Mouse (Mus musculus) liver, embryonic 11.5 days (tissue): Measurements from ENCODE around the gene Lims1. TPM values are rescaled to one million over a fixed set of nuclear protein-coding genes. Genes with fewer than 3 reads are reported as not detected.
A peak's percentile ranks its signal among the peaks of the same experiment; 100 is the strongest.

ENCODE experiments used
- ATAC-seq: fragments of 200-750 bp; cut with Nextera tagmentation; replicated peaks from 2 replicates; pipeline ENCODE4 v1.8.0; 2017; ENCODE audit warnings: moderate number of reproducible peaks, mild to moderate bottlenecking, moderate TSS enrichment, moderate library complexity; ENCODE audit not compliant: low FRiP score
- DNase-seq: peaks from one replicate; pipeline ENCODE4 v3.0.0-alpha.2; 2017; ENCODE audit warnings: low spot score
- H3K27ac ChIP-seq: fragments of 300-500 bp; sonication (generic); 2 replicates; pipeline ENCODE4 v1.5.1; 2014; ENCODE audit warnings: mild to moderate bottlenecking, low read depth, low read length, control low read depth
- H3K27me3 ChIP-seq: fragments of 300-500 bp; sonication (generic); replicated peaks from 2 replicates; pipeline ENCODE4 v1.6.1; 2014; ENCODE audit warnings: low read length, mixed read lengths; ENCODE audit not compliant: control insufficient read depth, insufficient read depth
- H3K36me3 ChIP-seq: fragments of 300-500 bp; sonication (generic); 2 replicates; pipeline ENCODE4 v1.6.1; 2014; ENCODE audit warnings: mild to moderate bottlenecking, low read length, moderate library complexity, mixed read lengths; ENCODE audit not compliant: control insufficient read depth, insufficient read depth
- H3K4me1 ChIP-seq: fragments of 300-500 bp; sonication (generic); replicated peaks from 2 replicates; pipeline ENCODE4 v1.6.1; 2014; ENCODE audit warnings: low read length, mixed read lengths; ENCODE audit not compliant: control insufficient read depth, insufficient read depth
- H3K4me2 ChIP-seq: fragments of 300-500 bp; sonication (generic); 2 replicates; pipeline ENCODE4 v1.6.1; 2014; ENCODE audit warnings: mild to moderate bottlenecking, control low read depth, moderate library complexity
- H3K4me3 ChIP-seq: fragments of 300-500 bp; sonication (generic); 2 replicates; pipeline ENCODE4 v1.5.1; 2014; ENCODE audit warnings: low read depth, low read length, control low read depth
- H3K9ac ChIP-seq: fragments of 300-500 bp; sonication (generic); 2 replicates; pipeline ENCODE4 v1.6.1; 2014; ENCODE audit warnings: low read depth, low read length, control low read depth
- H3K9me3 ChIP-seq: fragments of 300-500 bp; sonication (generic); 2 replicates; pipeline ENCODE4 v1.6.1; 2016; ENCODE audit warnings: low read length, inconsistent platforms, mixed read lengths; ENCODE audit not compliant: control insufficient read depth
- WGBS: fragments of 180-500 bp; shearing (Covaris S2); extraction: QIAGEN DNeasy Blood & Tissue Kit; methylation state at CpG from one replicate; pipeline ENCODE4 v1.1.7; 2014; 5-methylcytosine and 5-hydroxymethylcytosine counted together
- polyA plus RNA-seq: library from polyadenylated mRNA; unstranded; fragments of >200 nt; fragmentation: Nextera tagmentation; extraction: Ambion mirVana; gene quantifications from 2 replicates; pipeline ENCODE4 v1.2.1, GENCODE M21; 2014

Gene Lims1
- polyA plus RNA-seq, 1 experiment from 2014 or later = 110 TPM

DNA sequence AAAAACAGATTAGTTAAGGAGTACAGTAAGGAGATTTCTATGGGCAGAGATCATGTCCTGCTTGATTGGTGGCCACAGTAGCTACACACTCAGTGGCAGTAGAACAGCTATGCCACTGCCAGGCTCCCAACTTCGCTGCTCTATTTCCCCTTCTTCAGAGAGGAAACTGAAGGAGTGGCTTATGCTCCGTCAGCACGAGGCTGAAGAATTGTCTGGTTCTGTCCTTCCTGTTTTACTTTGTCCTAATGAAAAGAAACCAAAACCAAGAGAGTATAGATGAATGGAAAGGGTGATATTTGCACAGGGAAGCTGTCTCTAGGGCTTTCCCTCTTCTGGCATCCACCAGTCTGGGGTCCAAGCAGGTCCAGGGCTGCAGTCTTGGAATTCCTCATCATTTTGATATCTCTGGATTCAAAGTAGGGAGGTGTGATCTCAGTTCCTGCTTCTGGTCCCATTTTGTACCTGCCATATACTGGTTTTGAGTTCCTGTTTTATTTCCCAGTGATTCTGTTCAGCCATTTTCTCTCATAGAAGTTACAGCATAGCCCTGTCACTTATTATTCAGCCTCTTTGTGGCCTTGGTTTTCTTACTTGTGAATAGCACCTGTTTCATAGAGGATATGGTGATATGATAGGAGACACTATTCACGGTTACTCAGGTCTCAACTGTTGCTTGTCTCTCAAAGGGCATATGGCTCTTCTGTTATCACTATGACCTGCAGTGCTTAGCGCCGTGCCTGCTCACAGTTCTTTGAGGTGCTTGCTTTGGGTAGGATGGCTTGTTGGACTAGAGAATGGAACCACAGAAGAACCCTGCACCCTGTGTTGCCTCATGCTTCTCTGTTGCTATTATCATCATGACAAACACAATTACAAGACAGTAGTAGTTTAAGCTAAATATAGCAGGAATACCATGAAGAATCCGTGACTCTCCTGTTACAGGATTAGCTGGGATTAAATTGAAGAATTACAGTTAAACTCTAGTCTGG is 70.1 kb downstream of the Lims1 start:
- WGBS = 48% methylated on average over 7 of the region's 7 CpGs
- no peak for DNase-seq
- no peak overlapping the region for H3K9ac ChIP-seq
- H3K27ac ChIP-seq = peak overlapping the region; percentile 58
- H3K4me3 ChIP-seq = no peak overlapping the region
- no peaks in the 10 kb centered on the region for H3K27me3 ChIP-seq
- peaks cover 30% of the 10 kb centered on the region for H3K4me1 ChIP-seq
- peak; percentile 84 for ATAC-seq
- H3K36me3 ChIP-seq = no peaks in the 10 kb centered on the region
- H3K9me3 ChIP-seq = no peaks in the 10 kb centered on the region
- peak overlapping the region; percentile 43 for H3K4me2 ChIP-seq

DNA sequence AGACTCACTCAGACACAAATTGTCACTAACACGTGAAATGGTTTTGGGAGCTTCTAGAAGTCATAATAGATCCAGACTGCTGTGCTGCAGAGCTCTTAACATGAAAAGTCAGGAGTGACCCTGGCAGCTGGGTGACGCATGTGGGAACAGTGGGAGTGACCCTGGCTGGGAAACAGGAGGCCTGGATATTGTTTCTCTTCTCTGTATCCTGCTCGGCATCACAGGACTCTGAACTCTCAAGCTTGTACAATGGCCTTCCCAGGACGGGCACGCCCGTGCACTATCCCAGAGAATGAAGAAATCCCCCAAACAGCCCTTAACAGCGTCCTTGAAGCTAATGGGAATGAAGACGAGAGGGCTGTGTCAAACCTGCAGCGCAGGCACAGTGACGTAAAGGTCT is 70.9 kb downstream of the Lims1 start:
- DNase-seq (no peak), ATAC-seq (peak; percentile 32; the same call in 1 of the 2 replicates)
- Histone ChIP-seq H3K36me3 (peaks cover 4% of the 10 kb centered on the region; the same call in 1 of the 2 replicates), H3K4me1 (peaks cover 30% of the 10 kb centered on the region), H3K9me3 (no peaks in the 10 kb centered on the region), H3K4me3 (no peak overlapping the region), H3K4me2 (no peak overlapping the region), H3K9ac (no peak overlapping the region), H3K27ac (0 out of 2 replicates have a peak overlapping the region, but pooled peaks have one; percentile 58), H3K27me3 (no peaks in the 10 kb centered on the region)
- 77% methylated on average over 10 of the region's 10 CpGs for WGBS

- H3K4me3 ChIP-seq = no peak overlapping the region
- peaks cover 30% of the 10 kb centered on the region for H3K4me1 ChIP-seq
Measured at GRCm38 (mm10) chr10:58395315-58395714, 72.0 kb downstream of the Lims1 start.

GRCm38 (mm10) chr10:58395723-58396122 is 72.5 kb downstream of the Lims1 start:
- 86% methylated on average over 2 of the region's 2 CpGs for whole genome bisulfite sequencing
- no peak overlapping the region for H3K27ac ChIP-seq
- no peak for ATAC-seq
- no peaks in the 10 kb centered on the region for H3K9me3 ChIP-seq
- H3K4me1 ChIP-seq = peaks cover 30% of the 10 kb centered on the region
- H3K9ac ChIP-seq = no peak overlapping the region
- H3K4me2 ChIP-seq = no peak overlapping the region
- no peak for DNase-seq
- H3K36me3 ChIP-seq = peaks cover 7% of the 10 kb centered on the region
- H3K27me3 ChIP-seq = no peaks in the 10 kb centered on the region
- no peak overlapping the region for H3K4me3 ChIP-seq

More at GRCm38 (mm10) chr10:58395315-58395714, 72.0 kb downstream of the Lims1 start:
- Histone ChIP-seq H3K4me2 (no peak overlapping the region), H3K9me3 (no peaks in the 10 kb centered on the region), H3K27ac (no peak overlapping the region), H3K27me3 (no peaks in the 10 kb centered on the region), H3K9ac (no peak overlapping the region), H3K36me3 (peaks cover 7% of the 10 kb centered on the region)
- WGBS = 86% methylated on average over 4 of the region's 4 CpGs
- no peak for DNase-seq
- ATAC-seq = no peak

DNA sequence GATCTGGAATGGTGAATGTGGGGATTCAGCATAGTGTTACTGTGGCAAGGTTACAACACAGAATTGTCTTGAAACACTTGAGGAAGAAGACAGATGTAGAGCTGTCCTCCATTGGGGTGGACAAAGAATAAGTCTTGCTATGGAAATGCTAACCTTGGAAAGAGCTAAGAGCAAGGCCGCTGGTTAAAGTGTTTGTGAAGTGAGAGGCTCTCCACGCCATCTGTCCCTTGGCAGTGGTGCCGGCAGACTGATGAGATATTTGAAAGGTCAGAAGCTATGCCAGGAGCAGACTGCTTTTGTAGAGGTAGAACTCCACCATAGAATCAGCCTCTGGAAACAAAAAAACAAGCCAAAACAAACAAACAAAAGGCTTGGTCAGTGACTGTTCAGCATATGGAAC is 73.3 kb downstream of the Lims1 start:
- Histone ChIP-seq H3K4me1 (peaks cover 27% of the 10 kb centered on the region), H3K9ac (no peak overlapping the region), H3K9me3 (no peaks in the 10 kb centered on the region), H3K36me3 (peaks cover 10% of the 10 kb centered on the region), H3K4me2 (no peak overlapping the region), H3K27me3 (no peaks in the 10 kb centered on the region), H3K4me3 (no peak overlapping the region), H3K27ac (no peak overlapping the region)
- ATAC-seq = no peak
- 87% methylated on average over 3 of the region's 3 CpGs for WGBS
- no peak for DNase-seq

GRCm38 (mm10) chr10:58398941-58399340 is 75.7 kb downstream of the Lims1 start:
- Histone ChIP-seq H3K4me2 (no peak overlapping the region), H3K4me3 (no peak overlapping the region), H3K9me3 (no peaks in the 10 kb centered on the region), H3K27ac (no peak overlapping the region), H3K4me1 (peaks cover 7% of the 10 kb centered on the region), H3K27me3 (no peaks in the 10 kb centered on the region), H3K9ac (no peak overlapping the region), H3K36me3 (peaks cover 12% of the 10 kb centered on the region)
- ATAC-seq = no peak
- whole genome bisulfite sequencing = 93% methylated on average over 8 of the region's 8 CpGs
- no peak for DNase-seq

DNA sequence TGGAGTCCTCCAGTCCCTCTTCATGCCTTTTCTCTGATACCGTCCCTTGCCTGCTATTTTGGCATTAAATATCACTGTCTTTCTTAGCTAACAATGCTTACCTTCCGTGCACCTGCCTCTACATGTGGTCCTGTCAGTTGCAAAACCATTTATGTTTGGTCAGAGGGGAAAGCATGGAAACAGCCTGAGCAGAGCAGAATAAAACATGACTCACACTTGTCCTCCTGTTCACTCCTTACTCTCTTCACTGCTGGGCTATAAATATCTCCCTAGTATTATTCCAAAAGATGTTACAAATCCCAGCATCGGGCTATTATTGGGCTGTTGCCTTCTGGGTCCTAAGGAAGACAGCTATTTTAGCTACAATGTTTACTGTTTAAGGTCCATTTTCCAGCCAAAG is 78.6 kb downstream of the Lims1 start:
- 92% methylated on average over 3 of the region's 3 CpGs for WGBS
- peaks cover 12% of the 10 kb centered on the region for H3K36me3 ChIP-seq
- no peak overlapping the region for H3K27ac ChIP-seq
- H3K4me2 ChIP-seq = no peak overlapping the region
- peaks cover 17% of the 10 kb centered on the region for H3K4me1 ChIP-seq
- H3K9me3 ChIP-seq = no peaks in the 10 kb centered on the region
- DNase-seq (no peak), ATAC-seq (no peak)
- no peaks in the 10 kb centered on the region for H3K27me3 ChIP-seq
- H3K4me3 ChIP-seq = no peak overlapping the region
- H3K9ac ChIP-seq = no peak overlapping the region

DNA sequence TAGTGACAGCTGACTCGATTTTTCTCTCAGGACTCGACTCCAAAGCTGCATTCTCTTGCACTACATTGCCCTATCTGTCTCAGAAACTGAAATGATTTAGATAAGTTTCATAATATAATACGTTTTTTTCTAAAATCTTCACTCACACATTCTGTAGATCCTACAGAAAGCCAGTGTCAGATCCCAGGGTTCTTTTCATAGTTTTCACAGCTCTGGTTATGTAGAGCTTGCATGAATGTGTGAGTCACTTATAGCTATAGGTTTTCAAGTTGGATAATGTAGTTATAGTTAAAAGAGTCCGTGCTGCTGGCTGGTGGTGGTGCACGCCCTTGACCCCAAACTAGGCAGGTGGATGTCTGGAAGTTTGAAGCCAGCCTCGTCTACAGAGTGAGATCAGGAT is 81.4 kb downstream of the Lims1 start:
- no peaks in the 10 kb centered on the region for H3K27me3 ChIP-seq
- peak overlapping the region; percentile 66 for H3K27ac ChIP-seq
- no peak for DNase-seq
- H3K36me3 ChIP-seq = peaks cover 19% of the 10 kb centered on the region
- H3K9ac ChIP-seq = no peak overlapping the region
- 77% methylated on average over 6 of the region's 6 CpGs for WGBS
- no peaks in the 10 kb centered on the region for H3K9me3 ChIP-seq
- no peak overlapping the region for H3K4me3 ChIP-seq
- peaks cover 17% of the 10 kb centered on the region for H3K4me1 ChIP-seq
- ATAC-seq = no peak
- no peak overlapping the region for H3K4me2 ChIP-seq
